Mouse (Mus musculus): ENCODE data around the gene Mtg1. TPM values are rescaled to one million over a fixed set of nuclear protein-coding genes. Genes with fewer than 3 reads are reported as not detected.
A peak's percentile ranks its signal among the peaks of the same experiment; 100 is the strongest.

Mtg1 gene
- total RNA-seq, 2 experiments from 2014 or later = 23.0 to 27.3 TPM

- DNase-seq = peak in 1 of 2 experiments; percentile 36
Observed at GRCm38 (mm10) chr7:140188391-140189328, 51.3 kb downstream of the Mtg1 start.

GRCm38 (mm10) chr7:140190435-140190834, 53.1 kb downstream of the Mtg1 start:
- DNase-seq = no peak

- DNase-seq = no peak
Observed at GRCm38 (mm10) chr7:140192445-140192844, 55.1 kb downstream of the Mtg1 start.

- no peak for DNase-seq
Observed at GRCm38 (mm10) chr7:140192851-140193250, 55.5 kb downstream of the Mtg1 start.

- DNase-seq = no peak
Observed at GRCm38 (mm10) chr7:140194031-140194430, 56.7 kb downstream of the Mtg1 start.

GRCm38 (mm10) chr7:140196002-140196401, 58.6 kb downstream of the Mtg1 start:
- no peak for DNase-seq

Other genes with a start within 250 kb of the Mtg1 start
- gene Kndc1, start 242.9 kb upstream of the Mtg1 start, total RNA-seq (2021) = 10 to 100 TPM; 87.3 to 88.1 TPM
- gene Utf1, start 193.8 kb upstream of the Mtg1 start, total RNA-seq (2021) = not detected
- under 1 TPM; 0.72 to 0.78 TPM for gene 6430531B16Rik, start 158.8 kb upstream of the Mtg1 start, total RNA-seq (2021)
- 1 to 10 TPM; 5.7 to 6.9 TPM for gene Adam8, start 145.0 kb upstream of the Mtg1 start, total RNA-seq (2021)
- 10 to 100 TPM; 23.7 to 30.7 TPM for gene Zfp511, start 101.2 kb upstream of the Mtg1 start, total RNA-seq (2021)
- 10 to 100 TPM; 34.8 to 36.3 TPM for gene Tubgcp2, start 100.9 kb upstream of the Mtg1 start, total RNA-seq (2021)
- under 1 TPM in 1 of 2 experiments, not detected in 1; 0.18 TPM for gene Msx3, start 88.5 kb upstream of the Mtg1 start, total RNA-seq (2021)
- 100 to 1,000 TPM; 242 to 255 TPM for gene Caly, start 55.0 kb upstream of the Mtg1 start, total RNA-seq (2021)
- gene Prap1, start 44.2 kb upstream of the Mtg1 start, total RNA-seq (2021) = not detected
- gene Fuom, start 35.1 kb upstream of the Mtg1 start, total RNA-seq (2021) = 10 to 100 TPM; 47.0 to 50.7 TPM
- 1 to 10 TPM; 3.0 to 3.4 TPM for gene Paox, start 21.8 kb upstream of the Mtg1 start, total RNA-seq (2021)
- 10 to 100 TPM; 60.2 to 61.0 TPM for gene Echs1, start 21.1 kb upstream of the Mtg1 start, total RNA-seq (2021)
- 100 to 1,000 TPM; 165 to 170 TPM for gene Sprn, start 17.3 kb downstream of the Mtg1 start, total RNA-seq (2021)
- gene Olfr522, start 27.2 kb downstream of the Mtg1 start, total RNA-seq (2021) = not detected
- gene Olfr523, start 35.7 kb downstream of the Mtg1 start, total RNA-seq (2021) = under 1 TPM; 0.10 to 0.18 TPM
- not detected for gene Olfr524, start 68.4 kb downstream of the Mtg1 start, total RNA-seq (2021)
- gene Cd163l1, start 80.7 kb downstream of the Mtg1 start, total RNA-seq (2021) = under 1 TPM; 0.43 to 0.70 TPM
- under 1 TPM; 0.17 to 0.18 TPM for gene 5830411N06Rik, start 109.7 kb downstream of the Mtg1 start, total RNA-seq (2021)
- not detected for gene Olfr525, start 183.3 kb downstream of the Mtg1 start, total RNA-seq (2021)
- not detected for gene Olfr527, start 196.5 kb downstream of the Mtg1 start, total RNA-seq (2021)
- not detected for gene Olfr60, start 224.1 kb downstream of the Mtg1 start, total RNA-seq (2021)
- not detected for gene Olfr530, start 238.8 kb downstream of the Mtg1 start, total RNA-seq (2021)